Mouse (Mus musculus): ENCODE measurements around the gene Adcy7. TPM values are rescaled to one million over a fixed set of nuclear protein-coding genes. Genes with fewer than 3 reads are reported as not detected.
A peak's percentile ranks its signal among the peaks of the same experiment; 100 is the strongest.

Gene Adcy7
- polyA plus RNA-seq, 1 experiment from 2014 or later: 3.8 TPM

DNA sequence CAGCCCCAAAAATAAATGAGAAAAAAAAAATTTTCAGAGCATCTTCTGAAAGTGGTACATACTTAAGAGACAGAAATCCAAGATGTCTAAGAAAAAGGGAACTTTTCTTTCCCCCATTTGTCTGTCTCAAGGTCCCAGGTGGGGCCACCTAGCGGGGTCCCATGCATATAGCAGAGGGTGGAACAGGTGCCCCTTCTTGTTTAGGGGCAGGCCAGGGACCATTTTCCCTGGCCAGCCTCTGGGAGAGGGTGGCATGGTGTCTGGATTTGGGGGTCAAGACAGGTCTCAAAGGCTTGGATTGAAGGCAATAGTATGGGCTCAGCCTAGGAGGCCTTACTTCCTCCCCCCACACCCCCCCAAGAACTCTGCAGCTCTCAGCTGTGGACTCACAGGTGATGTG, 17.7 kb downstream of the Adcy7 start:
- Histone ChIP-seq H3K27me3 (replicated peaks) (peaks cover 3% of the 10 kb centered on the region; the same call in 1 of the 2 replicates), H3K4me1 (replicated peaks) (peaks cover 32% of the 10 kb centered on the region), H3K9me3 (replicated peaks) (no peaks in the 10 kb centered on the region), H3K4me3 (no peak overlapping the region), H3K36me3 (no peaks in the 10 kb centered on the region), H3K4me2 (no peak overlapping the region), H3K9ac (no peak overlapping the region), H3K27ac (ENCODE audit: poor library complexity, severe bottlenecking) (no peak overlapping the region)
- WGBS: 69% methylated on average over 1 of the region's 1 CpGs
- ATAC-seq (ENCODE audit: insufficient number of reproducible peaks, low FRiP score): no peak

DNA sequence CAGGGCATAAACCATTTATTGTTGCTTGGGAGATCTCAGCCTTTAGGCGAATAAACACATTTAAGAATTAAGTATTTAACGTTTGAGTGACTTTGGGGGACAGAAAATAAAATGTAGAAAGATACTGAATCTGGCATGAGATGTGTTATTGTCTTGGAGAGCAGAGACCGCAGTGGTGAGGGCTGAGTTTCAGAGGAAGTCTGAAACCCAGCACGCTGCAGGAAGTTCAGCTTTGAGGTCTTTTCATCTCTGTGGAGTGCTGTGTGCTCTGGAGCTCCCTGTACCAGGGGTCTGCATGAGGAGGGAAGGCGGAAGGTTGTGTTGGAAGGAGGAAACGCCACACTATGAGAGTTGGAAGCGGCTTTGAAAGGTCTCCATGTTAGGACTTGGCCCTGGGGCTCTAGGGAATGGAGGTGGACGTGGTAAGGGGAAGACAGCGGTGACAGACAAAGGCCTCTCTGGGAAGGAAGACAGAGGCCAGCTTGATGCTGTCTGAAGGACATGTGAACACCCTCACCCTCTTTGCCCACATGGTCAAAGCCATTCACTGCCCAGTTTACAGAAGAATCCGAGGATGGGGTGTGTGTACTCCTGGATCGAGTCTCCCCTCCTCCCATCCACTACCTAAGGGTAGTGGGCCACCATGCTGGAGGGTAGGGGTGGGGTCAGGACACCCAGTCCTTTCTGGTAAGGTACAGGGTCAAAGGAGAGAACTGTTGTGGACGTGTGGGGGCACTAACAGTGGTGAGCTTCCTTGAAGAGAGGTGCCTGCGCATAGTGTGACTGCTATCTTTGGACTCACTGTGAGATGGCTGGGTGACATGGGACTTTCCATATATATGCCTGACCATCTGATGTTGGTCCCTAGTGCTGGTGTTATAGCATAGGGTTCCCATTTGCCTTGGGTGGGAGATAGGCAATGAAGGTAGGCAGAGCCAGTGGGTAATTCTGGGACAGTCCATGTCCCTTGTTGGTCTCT, 18.4 kb downstream of the Adcy7 start:
- H3K4me1 ChIP-seq (replicated peaks): peaks cover 27% of the 10 kb centered on the region
- ATAC-seq (ENCODE audit: insufficient number of reproducible peaks, low FRiP score): no peak
- no peak overlapping the region for H3K4me3 ChIP-seq
- H3K27ac ChIP-seq (ENCODE audit: poor library complexity, severe bottlenecking): no peak overlapping the region
- H3K4me2 ChIP-seq: no peak overlapping the region
- peaks cover 3% of the 10 kb centered on the region; the same call in 1 of the 2 replicates for H3K27me3 ChIP-seq (replicated peaks)
- H3K36me3 ChIP-seq: no peaks in the 10 kb centered on the region
- WGBS: 78% methylated on average over 13 of the region's 13 CpGs
- no peak overlapping the region for H3K9ac ChIP-seq
- H3K9me3 ChIP-seq (replicated peaks): no peaks in the 10 kb centered on the region

DNA sequence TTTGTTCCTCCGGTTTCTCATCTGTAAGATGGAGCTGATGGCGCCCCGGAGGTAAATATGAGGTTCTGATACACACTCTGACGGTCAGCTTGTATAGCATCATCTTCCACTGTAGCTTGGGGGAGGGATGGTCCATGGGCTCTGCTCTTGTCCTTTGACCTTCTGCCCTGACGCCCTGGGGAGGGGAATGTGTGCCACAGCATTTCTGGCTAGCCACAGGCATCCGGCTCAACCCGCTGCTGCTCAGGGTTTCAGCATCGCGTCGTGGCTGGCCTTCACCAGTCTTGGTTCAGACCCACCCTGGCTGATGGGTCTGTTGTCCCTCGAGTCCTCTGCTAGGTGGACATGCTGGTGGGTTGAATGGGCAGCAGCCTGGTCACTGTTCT, 19.1 kb downstream of the Adcy7 start:
- Histone ChIP-seq H3K4me3 (no peak overlapping the region), H3K27ac (ENCODE audit: poor library complexity, severe bottlenecking) (no peak overlapping the region), H3K36me3 (no peaks in the 10 kb centered on the region), H3K27me3 (replicated peaks) (peaks cover 3% of the 10 kb centered on the region; the same call in 1 of the 2 replicates), H3K4me2 (no peak overlapping the region), H3K4me1 (replicated peaks) (peaks cover 20% of the 10 kb centered on the region), H3K9ac (no peak overlapping the region), H3K9me3 (replicated peaks) (no peaks in the 10 kb centered on the region)
- WGBS: 83% methylated on average over 11 of the region's 11 CpGs
- ATAC-seq (ENCODE audit: insufficient number of reproducible peaks, low FRiP score): no peak

DNA sequence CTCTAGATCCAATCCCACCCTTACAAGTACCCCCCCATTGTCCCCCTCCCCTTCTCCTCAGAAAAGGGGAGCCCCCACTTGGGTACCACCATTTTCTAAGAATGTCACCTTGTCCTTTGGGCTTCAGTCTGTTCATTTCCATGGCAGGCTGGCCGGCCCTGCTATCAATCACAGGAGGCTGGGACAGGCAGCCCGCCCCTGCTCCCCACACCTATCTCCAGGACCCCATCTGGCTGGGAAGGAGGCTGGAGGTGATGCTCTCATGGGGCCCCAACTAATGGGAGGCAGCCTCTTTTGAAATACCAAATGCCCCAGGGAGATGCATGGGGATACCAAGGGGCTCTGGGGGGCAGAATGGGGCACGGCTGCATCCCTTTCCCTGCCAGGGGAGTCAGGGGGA, 20.7 kb downstream of the Adcy7 start:
- H3K36me3 ChIP-seq: no peaks in the 10 kb centered on the region
- WGBS: 81% methylated on average over 3 of the region's 3 CpGs
- H3K9me3 ChIP-seq (replicated peaks): no peaks in the 10 kb centered on the region

DNA sequence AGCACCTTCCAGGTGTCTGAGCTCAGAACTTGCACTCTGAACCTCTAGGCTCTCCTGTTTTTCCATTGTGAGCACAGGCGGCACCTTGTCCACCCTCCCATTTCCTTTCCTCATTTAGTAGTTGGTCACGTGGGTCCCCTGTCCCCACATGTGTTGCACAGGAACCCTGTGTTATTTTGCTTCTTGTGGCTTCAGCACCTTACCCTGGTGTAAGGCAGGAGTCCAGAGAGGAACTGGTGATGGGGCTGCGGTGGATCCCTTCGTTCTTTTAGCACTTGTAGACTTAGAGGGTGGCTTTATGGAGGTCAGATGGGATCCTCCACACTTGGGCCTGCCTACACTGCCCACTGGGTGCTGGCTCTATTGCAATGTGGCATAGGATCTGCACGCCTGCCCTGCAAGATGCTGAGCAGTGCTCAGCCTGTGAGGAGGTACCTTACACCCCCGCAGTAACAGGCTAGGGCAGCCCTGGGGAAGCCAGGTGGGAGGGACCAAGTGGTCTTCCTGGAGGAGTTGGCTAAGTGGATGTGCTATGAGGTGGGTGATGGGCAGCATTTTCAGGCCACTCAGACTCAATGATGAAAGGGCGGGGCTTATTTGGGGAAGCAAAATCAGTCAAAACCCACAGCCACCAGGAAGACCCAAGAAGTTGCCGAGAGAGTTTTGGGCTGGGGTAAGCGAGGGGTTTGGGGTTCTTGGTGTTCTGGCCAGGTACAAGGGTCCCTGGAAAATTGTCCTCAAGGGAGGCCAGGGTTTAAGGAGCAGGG, 21.6 kb downstream of the Adcy7 start:
- Histone ChIP-seq H3K27me3 (replicated peaks) (0 out of 2 replicates have a peak, but pooled peaks cover 3% of the 10 kb centered on the region), H3K4me2 (no peak overlapping the region), H3K36me3 (no peaks in the 10 kb centered on the region), H3K4me1 (replicated peaks) (peaks cover 18% of the 10 kb centered on the region), H3K27ac (ENCODE audit: poor library complexity, severe bottlenecking) (no peak overlapping the region), H3K4me3 (no peak overlapping the region), H3K9ac (no peak overlapping the region), H3K9me3 (replicated peaks) (no peaks in the 10 kb centered on the region)
- 81% methylated on average over 9 of the region's 9 CpGs for WGBS
- no peak for ATAC-seq (ENCODE audit: insufficient number of reproducible peaks, low FRiP score)

More for the DNA sequence above, 20.7 kb downstream of the Adcy7 start:
- no peak overlapping the region for H3K4me3 ChIP-seq
- H3K27ac ChIP-seq (ENCODE audit: poor library complexity, severe bottlenecking): no peak overlapping the region
- H3K4me2 ChIP-seq: no peak overlapping the region
- no peak overlapping the region for H3K9ac ChIP-seq
- no peak for ATAC-seq (ENCODE audit: insufficient number of reproducible peaks, low FRiP score)
- 0 out of 2 replicates have a peak, but pooled peaks cover 3% of the 10 kb centered on the region for H3K27me3 ChIP-seq (replicated peaks)
- peaks cover 20% of the 10 kb centered on the region for H3K4me1 ChIP-seq (replicated peaks)

DNA sequence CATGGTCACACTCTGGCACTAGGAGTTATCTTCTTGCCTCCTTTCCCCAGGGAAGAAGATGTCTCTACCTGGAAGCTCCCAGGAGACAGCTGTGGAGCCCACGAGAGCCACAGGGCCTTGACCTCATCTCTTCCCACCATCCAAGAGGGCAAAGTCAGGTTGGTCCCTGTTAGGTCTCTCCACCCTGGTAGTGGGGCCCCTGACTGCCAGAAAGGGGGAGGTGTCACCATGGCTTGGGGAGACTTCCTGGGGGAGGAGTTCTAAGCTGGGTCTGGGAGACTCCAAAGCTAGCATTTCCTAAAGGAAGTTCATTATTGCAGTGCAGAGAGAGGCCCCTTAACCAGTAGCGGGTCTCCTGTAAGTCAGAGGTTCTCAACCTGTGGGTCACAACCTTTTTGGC, 22.8 kb downstream of the Adcy7 start:
- H3K9ac ChIP-seq: no peak overlapping the region
- H3K4me2 ChIP-seq: no peak overlapping the region
- no peaks in the 10 kb centered on the region for H3K9me3 ChIP-seq (replicated peaks)
- no peak overlapping the region for H3K4me3 ChIP-seq
- peaks cover 25% of the 10 kb centered on the region for H3K4me1 ChIP-seq (replicated peaks)
- H3K27me3 ChIP-seq (replicated peaks): 0 out of 2 replicates have a peak, but pooled peaks cover 3% of the 10 kb centered on the region
- ATAC-seq (ENCODE audit: insufficient number of reproducible peaks, low FRiP score): no peak
- WGBS: 78% methylated on average over 2 of the region's 2 CpGs
- no peak overlapping the region for H3K27ac ChIP-seq (ENCODE audit: poor library complexity, severe bottlenecking)
- H3K36me3 ChIP-seq: no peaks in the 10 kb centered on the region

DNA sequence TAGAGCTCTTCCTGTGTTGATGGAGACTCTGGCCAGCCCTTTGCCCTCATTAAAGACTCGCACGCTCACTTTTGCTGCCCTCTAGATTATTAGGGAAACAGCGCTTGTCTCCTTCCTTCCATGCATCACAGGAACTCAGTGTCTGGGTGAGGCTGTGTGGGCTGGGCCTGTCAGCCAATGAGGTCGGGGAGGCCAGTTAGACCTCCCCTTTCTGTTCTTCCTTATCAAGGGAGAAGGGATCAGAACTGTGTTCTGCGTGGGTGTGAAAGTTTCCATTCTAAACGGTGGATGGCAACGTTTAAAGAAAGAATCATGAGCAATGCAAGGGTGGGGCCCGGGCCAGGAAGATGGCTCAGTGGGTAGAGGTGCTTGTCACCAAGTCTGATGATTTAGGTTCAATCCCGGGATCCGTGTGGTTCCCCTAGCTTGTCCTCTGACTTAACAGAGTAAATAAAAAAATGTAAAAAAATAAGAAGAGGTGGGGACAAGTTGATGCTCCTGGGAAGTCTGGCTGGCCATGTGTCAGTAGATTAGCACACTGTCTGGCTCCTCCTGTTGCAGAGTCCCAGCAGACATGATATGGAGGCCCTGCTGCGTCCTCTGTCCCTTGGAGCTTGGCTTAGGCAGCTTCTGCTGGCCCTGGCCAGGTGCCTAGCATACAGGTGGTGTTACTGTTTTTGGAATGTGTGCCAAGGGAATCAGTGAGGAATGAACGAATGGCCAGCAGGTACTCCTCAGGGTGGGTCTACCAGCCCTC, 26.0 kb downstream of the Adcy7 start:
- H3K9ac ChIP-seq: no peak overlapping the region
- H3K27me3 ChIP-seq (replicated peaks): no peaks in the 10 kb centered on the region
- H3K4me2 ChIP-seq: no peak overlapping the region
- H3K4me3 ChIP-seq: no peak overlapping the region
- WGBS: 36% methylated on average over 12 of the region's 12 CpGs
- no peaks in the 10 kb centered on the region for H3K9me3 ChIP-seq (replicated peaks)
- 0 out of 2 replicates have a peak overlapping the region, but pooled peaks have one; percentile 22 for H3K27ac ChIP-seq (ENCODE audit: poor library complexity, severe bottlenecking)
- H3K4me1 ChIP-seq (replicated peaks): peaks cover 41% of the 10 kb centered on the region
- no peaks in the 10 kb centered on the region for H3K36me3 ChIP-seq
- ATAC-seq (ENCODE audit: insufficient number of reproducible peaks, low FRiP score): peak; percentile 76

DNA sequence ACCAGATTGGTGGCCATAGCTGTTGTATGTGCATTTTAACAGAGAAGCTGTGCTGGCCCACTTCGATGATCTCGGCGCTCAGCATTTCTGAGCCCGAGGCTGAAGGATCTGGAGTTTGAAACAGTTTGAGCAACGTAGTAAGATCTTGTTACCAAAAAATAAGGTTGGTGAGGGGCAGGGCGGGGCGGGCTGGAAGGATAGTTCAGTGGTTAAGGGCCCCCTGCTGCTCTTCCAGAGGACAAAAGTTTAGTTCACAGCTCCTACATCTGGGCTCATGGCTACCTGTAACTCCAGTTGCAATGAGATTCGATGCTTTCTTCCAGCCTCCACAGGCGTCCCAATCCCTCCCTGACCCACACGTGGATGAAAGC, 26.5 kb downstream of the Adcy7 start:
- no peak overlapping the region for H3K4me2 ChIP-seq
- 86% methylated on average over 10 of the region's 10 CpGs for WGBS
- H3K36me3 ChIP-seq: no peaks in the 10 kb centered on the region
- no peak overlapping the region for H3K4me3 ChIP-seq
- ATAC-seq (ENCODE audit: insufficient number of reproducible peaks, low FRiP score): no peak
- peaks cover 41% of the 10 kb centered on the region for H3K4me1 ChIP-seq (replicated peaks)
- no peaks in the 10 kb centered on the region for H3K27me3 ChIP-seq (replicated peaks)
- no peak overlapping the region for H3K9ac ChIP-seq
- H3K27ac ChIP-seq (ENCODE audit: poor library complexity, severe bottlenecking): no peak overlapping the region
- H3K9me3 ChIP-seq (replicated peaks): no peaks in the 10 kb centered on the region

DNA sequence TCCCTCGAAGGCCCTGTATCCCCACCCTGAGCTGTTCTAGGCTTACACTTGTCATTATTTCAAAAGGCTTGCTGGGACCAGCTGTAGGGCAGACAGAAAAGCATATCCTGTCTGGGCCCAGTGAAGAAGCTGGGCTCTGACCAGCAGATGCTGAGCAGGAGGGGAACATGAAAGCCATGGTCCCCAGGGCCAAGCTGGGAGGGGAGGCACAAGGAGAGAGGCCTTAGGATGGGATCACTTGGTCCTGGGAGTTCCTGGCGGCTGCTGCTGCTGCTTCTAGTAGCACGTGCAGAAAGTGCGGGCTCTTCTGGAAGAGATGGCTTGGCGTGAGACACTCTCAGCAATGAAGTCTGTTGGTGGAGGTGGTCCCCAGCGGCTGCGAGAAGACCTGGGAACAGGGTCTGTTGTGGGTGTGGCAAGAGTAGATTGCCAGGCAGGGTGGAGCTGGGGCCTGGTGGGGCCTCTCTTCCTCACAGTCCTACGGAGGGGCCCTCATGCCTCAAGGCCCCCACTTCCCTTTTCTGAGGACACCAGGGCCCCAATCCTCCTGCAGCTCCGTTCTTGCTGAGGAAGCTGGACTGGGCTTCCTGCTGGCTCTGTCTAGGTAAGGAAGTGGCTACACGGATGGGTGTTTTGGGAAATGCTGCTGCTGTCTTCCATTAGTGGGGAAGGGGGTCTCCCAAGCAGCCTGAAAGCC, 27.9 kb downstream of the Adcy7 start:
- Histone ChIP-seq H3K36me3 (no peaks in the 10 kb centered on the region), H3K9ac (no peak overlapping the region), H3K27me3 (replicated peaks) (no peaks in the 10 kb centered on the region), H3K4me3 (no peak overlapping the region), H3K27ac (ENCODE audit: poor library complexity, severe bottlenecking) (no peak overlapping the region), H3K4me1 (replicated peaks) (peaks cover 38% of the 10 kb centered on the region), H3K9me3 (replicated peaks) (no peaks in the 10 kb centered on the region), H3K4me2 (0 out of 2 replicates have a peak overlapping the region, but pooled peaks have one; percentile 6)
- 64% methylated on average over 10 of the region's 10 CpGs for WGBS
- peak; percentile 52; the same call in 1 of the 2 replicates for ATAC-seq (ENCODE audit: insufficient number of reproducible peaks, low FRiP score)
